Mouse (Mus musculus) small intestine, adult 2 months (tissue): Measurements from ENCODE around the gene Polr2e. TPM values are rescaled to one million over a fixed set of nuclear protein-coding genes. Genes with fewer than 3 reads are reported as not detected.
A peak's percentile ranks its signal among the peaks of the same experiment; 100 is the strongest.

Experiments
- H3K27ac ChIP-seq: fragments of 200-500 bp; 2 replicates; pipeline ENCODE4 v1.5.1; 2012; ENCODE audit warnings: low read depth, low read length, control low read depth, inconsistent platforms; ENCODE audit not compliant: insufficient read depth
- H3K27me3 ChIP-seq: fragments of 200-500 bp; 2 replicates; pipeline ENCODE4 v1.6.1; 2012; ENCODE audit warnings: mild to moderate bottlenecking, moderate library complexity, low read length, inconsistent platforms; ENCODE audit not compliant: control insufficient read depth, insufficient read depth
- H3K36me3 ChIP-seq: fragments of 200-500 bp; 2 replicates; pipeline ENCODE4 v1.6.1; 2012; ENCODE audit warnings: mild to moderate bottlenecking, low read length, control low read depth, inconsistent platforms; ENCODE audit not compliant: control insufficient read depth, insufficient read depth
- H3K4me1 ChIP-seq: fragments of 200-500 bp; 2 replicates; pipeline ENCODE4 v1.6.1; 2012; ENCODE audit warnings: low read length, inconsistent platforms, mixed read lengths; ENCODE audit not compliant: control insufficient read depth, insufficient read depth, insufficient read length
- H3K4me3 ChIP-seq: fragments of 200-500 bp; 2 replicates; pipeline ENCODE4 v1.5.1; 2012; ENCODE audit warnings: low read depth, mild to moderate bottlenecking, control low read depth, inconsistent platforms, low read length, moderate library complexity
- CTCF ChIP-seq: fragments of 200-500 bp; IDR thresholded peaks from 2 replicates; pipeline ENCODE4 v1.5.1; 2012; ENCODE audit warnings: low read depth, mild to moderate bottlenecking, control low read depth, inconsistent platforms, low read length, moderate library complexity, mixed read lengths; ENCODE audit not compliant: insufficient replicate concordance, insufficient read length; ENCODE audit errors: extremely low read depth
- POLR2A ChIP-seq: fragments of 200-500 bp; IDR thresholded peaks from 2 replicates; pipeline ENCODE4 v1.6.1; 2012; ENCODE audit warnings: low read depth, mild to moderate bottlenecking, control low read depth, inconsistent platforms, low read length, moderate library complexity
- WGBS: fragments of 180-500 bp; shearing (Covaris S2); methylation state at CpG from one replicate; pipeline ENCODE4 v1.1.7; 2018; 5-methylcytosine and 5-hydroxymethylcytosine counted together
- polyA plus RNA-seq: library from polyadenylated mRNA; depleted of rRNA; stranded (reverse); fragments of >200 nt; gene quantifications from 2 replicates; pipeline ENCODE4 v1.2.3, GENCODE M21; 2012

Polr2e gene
- polyA plus RNA-seq, 1 experiment: 186 TPM

DNA sequence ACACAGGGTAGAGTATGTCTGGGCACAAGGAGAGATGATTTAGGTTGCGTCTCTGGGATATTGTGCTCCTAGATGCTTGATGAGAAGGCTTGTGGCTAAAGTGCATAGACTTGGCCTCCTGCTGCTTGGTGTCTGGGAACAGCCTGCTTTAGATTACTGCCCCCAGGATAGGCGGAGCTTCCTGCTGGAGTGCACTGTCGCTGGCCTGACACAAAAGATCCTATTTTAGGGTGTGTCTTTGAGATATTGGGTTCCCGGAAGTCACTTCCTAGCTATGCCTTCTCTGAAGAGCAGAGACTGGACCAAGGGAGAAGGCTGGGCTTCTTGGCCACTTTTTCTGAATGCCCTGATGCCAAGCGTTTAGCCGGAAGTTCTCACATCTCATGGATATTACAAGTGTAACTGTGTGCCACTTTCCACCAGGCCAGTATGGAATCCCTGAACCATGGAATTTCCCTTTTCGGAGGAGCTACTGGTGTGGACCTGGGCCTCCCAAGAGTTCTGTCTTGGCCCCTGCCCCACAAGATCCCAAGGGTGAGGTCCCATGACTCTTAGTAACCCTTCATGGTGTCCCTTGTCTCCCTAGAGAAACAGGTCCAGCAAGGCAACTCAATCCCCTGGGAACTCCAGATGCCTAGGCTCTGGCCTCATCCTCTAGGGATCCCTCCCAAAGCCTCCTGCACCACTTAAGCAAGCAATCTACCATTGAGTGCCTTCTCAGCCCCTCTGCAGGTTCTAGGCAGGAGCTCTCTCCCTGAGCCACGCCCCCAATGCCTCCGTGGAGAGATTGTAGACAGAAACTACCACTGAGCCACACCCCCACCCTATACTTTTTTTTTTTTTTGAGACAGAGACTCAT lies 36.0 kb downstream of the Polr2e start:
- no peak overlapping the region for H3K4me3 ChIP-seq
- peaks cover 27% of the 10 kb centered on the region for H3K36me3 ChIP-seq
- no peak overlapping the region for H3K27ac ChIP-seq
- WGBS: 45% methylated on average over 9 of the region's 9 CpGs
- peaks cover 8% of the 10 kb centered on the region for H3K4me1 ChIP-seq
- TF ChIP-seq POLR2A: no peak
- TF ChIP-seq CTCF: no peak
- H3K27me3 ChIP-seq: no peaks in the 10 kb centered on the region

DNA sequence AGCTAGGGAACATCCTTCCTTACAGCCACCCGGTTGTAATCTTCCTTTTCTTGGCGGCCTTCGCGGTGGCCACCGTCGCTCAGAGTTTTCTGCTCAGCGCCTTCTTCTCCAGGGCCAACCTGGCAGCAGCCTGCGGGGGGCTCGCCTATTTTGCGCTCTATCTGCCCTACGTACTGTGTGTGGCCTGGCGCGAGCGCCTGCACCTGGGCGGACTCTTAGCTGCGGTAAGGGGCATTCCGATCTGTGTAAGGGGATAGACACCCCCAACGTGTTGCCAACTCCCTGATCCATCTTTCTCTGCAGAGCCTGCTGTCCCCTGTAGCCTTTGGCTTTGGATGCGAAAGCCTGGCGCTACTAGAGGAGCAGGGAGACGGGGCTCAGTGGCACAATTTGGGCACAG lies 36.8 kb downstream of the Polr2e start:
- H3K27ac ChIP-seq: no peak overlapping the region
- H3K36me3 ChIP-seq: peaks cover 23% of the 10 kb centered on the region
- H3K4me3 ChIP-seq: no peak overlapping the region
- WGBS: 78% methylated on average over 21 of the region's 21 CpGs
- H3K4me1 ChIP-seq: peaks cover 13% of the 10 kb centered on the region
- TF ChIP-seq CTCF (no peak), POLR2A (no peak)
- H3K27me3 ChIP-seq: no peaks in the 10 kb centered on the region

DNA sequence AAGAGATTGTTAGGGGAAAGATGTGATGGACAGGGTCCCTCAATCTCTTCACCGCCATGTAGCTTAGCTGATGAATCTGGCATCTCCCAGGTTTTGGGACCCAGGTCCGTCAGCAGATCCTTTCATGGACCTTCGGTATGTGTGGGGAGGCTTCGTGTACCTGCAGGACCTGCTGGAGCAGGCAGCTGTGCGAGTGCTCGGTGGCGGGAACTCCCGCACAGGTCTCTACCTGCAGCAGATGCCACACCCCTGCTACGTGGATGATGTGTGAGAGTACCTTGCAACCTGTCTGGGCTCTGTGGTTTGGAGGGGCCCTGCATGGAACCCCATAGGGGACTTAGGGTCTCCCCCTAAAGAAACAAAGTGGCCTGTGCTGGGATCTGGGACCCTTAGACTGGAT lies 37.6 kb downstream of the Polr2e start:
- Histone ChIP-seq H3K27ac (no peak overlapping the region), H3K36me3 (peaks cover 17% of the 10 kb centered on the region), H3K27me3 (no peaks in the 10 kb centered on the region), H3K4me1 (peaks cover 18% of the 10 kb centered on the region), H3K4me3 (no peak overlapping the region)
- WGBS: 78% methylated on average over 9 of the region's 9 CpGs
- TF ChIP-seq POLR2A: no peak
- no peak for TF ChIP-seq CTCF

DNA sequence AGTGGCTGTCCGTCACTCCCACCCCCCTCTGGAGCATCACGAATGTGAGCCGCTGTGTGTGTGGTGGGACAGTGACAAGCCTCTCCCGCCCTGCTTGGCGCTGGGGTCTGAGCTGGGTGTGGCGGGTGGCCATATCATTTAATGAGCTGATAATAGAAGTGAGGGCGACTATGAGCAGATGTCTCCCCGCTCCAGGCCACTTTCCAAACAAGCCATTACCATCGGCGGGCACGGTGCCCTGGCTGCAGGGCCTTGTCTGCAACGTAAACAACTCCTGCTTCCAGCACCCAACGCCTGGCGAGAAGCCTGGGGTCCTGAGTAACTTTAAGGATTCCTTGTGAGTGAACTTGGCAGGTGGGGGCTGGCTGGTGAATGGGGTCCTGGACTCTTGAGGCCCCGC lies 41.8 kb downstream of the Polr2e start:
- H3K27me3 ChIP-seq: no peaks in the 10 kb centered on the region
- peaks cover 7% of the 10 kb centered on the region; the same call in 1 of the 2 replicates for H3K36me3 ChIP-seq
- H3K4me3 ChIP-seq: peak overlapping the region; percentile 81
- no peak overlapping the region for H3K27ac ChIP-seq
- WGBS: 17% methylated on average over 15 of the region's 15 CpGs
- TF ChIP-seq CTCF (no peak), POLR2A (no peak)
- peaks cover 16% of the 10 kb centered on the region for H3K4me1 ChIP-seq

DNA sequence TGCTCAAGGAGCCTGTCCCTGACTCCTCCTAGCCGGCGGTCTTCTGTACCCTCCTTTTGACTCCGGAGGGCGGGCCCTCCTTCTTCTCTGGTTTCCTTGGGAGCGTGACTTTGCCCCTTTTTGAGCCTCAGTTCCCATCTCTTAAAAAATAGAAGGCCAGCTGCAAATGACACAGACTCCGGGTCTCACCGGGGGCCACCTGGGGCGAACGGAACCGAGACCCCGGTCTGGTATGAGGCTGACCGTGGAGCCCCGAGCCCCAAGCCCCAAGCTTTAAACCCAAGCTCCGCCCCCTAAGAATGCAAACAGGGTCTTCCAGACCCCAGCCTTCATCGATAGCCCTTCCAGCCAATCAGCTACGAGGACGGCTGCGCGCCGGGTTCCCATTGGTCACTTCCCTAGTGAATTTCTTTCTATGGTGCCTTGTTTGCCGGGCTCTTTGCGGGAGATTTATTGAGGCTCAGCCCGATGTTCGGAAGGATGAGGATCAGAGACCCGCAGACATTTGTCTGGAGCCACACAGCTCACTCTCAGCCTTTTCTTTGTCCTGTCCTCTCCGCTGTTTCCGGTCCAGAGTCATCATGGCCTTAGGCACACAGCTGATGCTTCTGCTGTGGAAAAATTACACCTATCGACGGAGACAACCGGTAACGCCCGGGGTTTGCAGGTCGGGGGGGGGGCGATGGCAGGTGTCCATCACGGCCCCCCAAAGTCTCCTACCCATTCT lies 42.4 kb downstream of the Polr2e start:
- peaks cover 16% of the 10 kb centered on the region for H3K4me1 ChIP-seq
- peak overlapping the region; percentile 42; the same call in 1 of the 2 replicates for H3K27ac ChIP-seq
- H3K27me3 ChIP-seq: no peaks in the 10 kb centered on the region
- 2% methylated on average over 35 of the region's 35 CpGs for WGBS
- peaks cover 10% of the 10 kb centered on the region; the same call in 1 of the 2 replicates for H3K36me3 ChIP-seq
- no peak for TF ChIP-seq CTCF
- peak; percentile 37; the same call in 1 of the 2 replicates for TF ChIP-seq POLR2A
- H3K4me3 ChIP-seq: peak overlapping the region; percentile 81

DNA sequence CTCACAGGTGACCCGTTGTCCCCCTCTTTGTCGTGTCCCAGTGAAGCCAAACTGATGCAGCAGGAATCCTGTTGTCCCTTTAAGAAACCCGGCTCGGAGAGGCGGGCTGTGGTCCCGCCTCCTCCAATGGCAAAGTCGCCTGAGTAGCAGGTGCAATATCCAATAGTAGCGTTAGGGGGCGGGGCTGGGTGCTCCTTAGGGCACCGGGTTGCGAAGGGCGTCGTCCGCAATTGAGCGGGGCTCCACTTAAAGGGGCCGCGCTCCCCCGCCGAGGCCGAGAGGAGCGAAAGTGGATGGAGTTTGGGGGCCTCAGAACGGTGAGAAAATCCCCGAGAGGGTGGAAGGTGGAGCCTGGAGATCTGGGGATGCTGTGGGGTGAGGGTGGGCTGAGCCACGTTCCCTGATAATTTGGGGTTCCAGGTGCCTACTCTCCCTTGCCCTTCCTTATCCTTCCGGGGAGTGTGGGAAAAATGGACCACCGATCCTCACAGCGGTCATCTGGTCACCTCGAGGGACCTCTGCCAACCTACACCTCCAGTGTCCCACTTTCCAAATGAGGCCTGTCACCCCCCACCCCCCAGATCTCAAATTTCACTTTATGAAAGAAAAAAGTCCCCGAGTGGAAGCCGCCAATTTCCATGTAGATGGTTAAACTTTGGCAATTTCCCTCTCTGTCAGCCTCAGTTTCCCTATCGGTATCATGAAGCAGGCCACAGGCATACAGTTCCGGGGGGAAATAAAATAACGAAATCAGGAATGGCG lies 43.1 kb downstream of the Polr2e start, which contains the start of gene Abca7:
TSS of gene Abca7 (plus strand) at position 223 of the 762 bp plus-strand sequence.
- no peaks in the 10 kb centered on the region for H3K27me3 ChIP-seq
- peaks cover 10% of the 10 kb centered on the region; the same call in 1 of the 2 replicates for H3K36me3 ChIP-seq
- H3K4me3 ChIP-seq: peak within 1 kb of the TSS; percentile 81
- under 1% methylated on average over 34 of the region's 34 CpGs for WGBS
- H3K4me1 ChIP-seq: peaks cover 16% of the 10 kb centered on the region
- TF ChIP-seq CTCF (no peak), POLR2A (no peak)
- H3K27ac ChIP-seq: peak within 1 kb of the TSS; percentile 42
